Mouse (Mus musculus) MEL (cell line): ENCODE measurements around the gene Tex2.

ENCODE experiments used
- CTCF ChIP-seq, 3 experiments: IDR thresholded peaks in 2 of 3; conservative IDR thresholded peaks in 1 of 3; 2 replicates each; pipeline ENCODE4 v1.5.1; 2011 to 2012; ENCODE audit warnings: low read length in 3 of 3, low read depth in 2 of 3, mild to moderate bottlenecking in 2 of 3, improper control_type of control experiment in 1 of 3, inconsistent platforms in 1 of 3, mixed read lengths in 1 of 3, moderate library complexity in 1 of 3; ENCODE audit not compliant: control insufficient read depth in 1 of 3, insufficient read depth in 1 of 3, poor library complexity in 1 of 3, severe bottlenecking in 1 of 3
- E2F4 ChIP-seq: IDR thresholded peaks from 2 replicates; pipeline ENCODE4 v1.6.1; 2011; ENCODE audit warnings: low read depth, low read length, improper control_type of control experiment, borderline replicate concordance
- ELF1 ChIP-seq: IDR thresholded peaks from 2 replicates; pipeline ENCODE4 v1.6.1; 2014; ENCODE audit warnings: low read depth, mild to moderate bottlenecking, inconsistent platforms, low read length, improper control_type of control experiment, moderate library complexity
- EP300 ChIP-seq, 2 experiments: IDR thresholded peaks; 2 replicates each; pipeline ENCODE4 v1.6.1; 2011; ENCODE audit warnings: improper control_type of control experiment in 2 of 2, low read length in 2 of 2, low read depth in 1 of 2, mild to moderate bottlenecking in 1 of 2
- GATA1 ChIP-seq: IDR thresholded peaks from 2 replicates; pipeline ENCODE4 v1.6.1; 2011; ENCODE audit warnings: low read depth, low read length, improper control_type of control experiment
- JUND ChIP-seq: IDR thresholded peaks from 2 replicates; pipeline ENCODE4 v1.6.1; 2011; ENCODE audit warnings: low read depth, mild to moderate bottlenecking, improper control_type of control experiment, low read length
- NRF1 ChIP-seq: IDR thresholded peaks from 2 replicates; pipeline ENCODE4 v1.6.1; 2014; ENCODE audit warnings: low read depth, mild to moderate bottlenecking, inconsistent platforms, low read length, improper control_type of control experiment, moderate library complexity; ENCODE audit not compliant: poor library complexity, insufficient read depth, severe bottlenecking
- ZKSCAN1 ChIP-seq: IDR thresholded peaks from 2 replicates; pipeline ENCODE4 v1.6.1; 2012; ENCODE audit warnings: low read depth, mild to moderate bottlenecking, inconsistent platforms, low read length, improper control_type of control experiment, moderate library complexity
- ZNF384 ChIP-seq: IDR thresholded peaks from 2 replicates; pipeline ENCODE4 v1.6.1; 2012; ENCODE audit warnings: low read depth, mild to moderate bottlenecking, inconsistent platforms, low read length, improper control_type of control experiment

DNA sequence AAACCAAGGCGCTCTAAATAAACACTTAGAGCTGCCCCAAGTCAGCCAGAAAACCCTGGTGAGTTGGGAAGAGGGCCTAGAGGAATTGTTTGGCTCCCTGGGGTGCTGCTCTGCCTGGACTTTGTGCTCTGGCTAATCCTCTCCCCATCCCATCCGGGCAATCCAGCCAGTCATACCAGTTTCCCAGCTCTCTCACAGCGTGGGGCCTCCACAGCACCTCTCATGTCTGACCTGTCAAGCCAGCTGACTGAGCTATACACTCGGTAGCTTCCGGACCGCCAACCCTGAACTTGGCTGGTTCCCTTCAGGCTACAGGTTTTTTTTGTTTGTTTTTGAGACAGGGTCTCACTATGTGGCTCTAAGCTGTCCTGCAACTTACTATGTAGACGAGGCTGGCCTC is 24.5 kb upstream of the Tex2 start:
- TF ChIP-seq NRF1: no peak
- no peak for TF ChIP-seq GATA1
- no peak for TF ChIP-seq E2F4
- no peak for TF ChIP-seq ELF1
- no peak for TF ChIP-seq EP300 (IDR thresholded peaks at IDR 0.05; ENCODE audit: low read depth in 1 of 2, low read length in 2 of 2)
- TF ChIP-seq CTCF (IDR thresholded peaks at IDR 0.05 in 2 of 3, conservative IDR thresholded peaks at IDR 0.05 in 1 of 3; ENCODE audit: control insufficient read depth in 1 of 3, insufficient read depth in 1 of 3, low read depth in 2 of 3, low read length in 3 of 3, poor library complexity in 1 of 3, severe bottlenecking in 1 of 3): no peak
- no peak for TF ChIP-seq JUND
- no peak for TF ChIP-seq ZKSCAN1
- no peak for TF ChIP-seq ZNF384
